Mouse (Mus musculus): ENCODE data around the gene Ccdc148.

Gene Ccdc148

DNA sequence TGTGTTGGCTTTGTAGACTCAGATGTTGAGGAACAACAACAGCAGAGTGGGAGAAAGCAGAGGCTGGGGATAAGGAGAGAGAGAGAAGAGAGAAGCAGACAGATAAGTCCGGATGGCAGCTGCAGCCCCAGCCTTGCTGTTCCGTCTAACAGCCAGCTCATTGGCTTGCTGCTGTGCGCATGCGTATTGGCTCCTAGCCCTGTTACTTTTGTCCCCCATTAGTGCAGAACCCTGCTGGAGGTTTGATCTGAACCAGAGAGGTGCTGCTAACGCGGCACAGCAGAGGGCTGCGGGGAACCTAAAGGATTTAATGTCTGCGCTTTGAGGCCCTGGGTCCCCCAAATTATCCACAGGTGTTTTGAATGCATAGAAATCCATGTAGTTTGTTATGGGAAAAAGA lies 373.8 kb downstream of the Ccdc148 start:
- DNase-seq (ENCODE audit: low spot score in 2 of 2): no peak

DNA sequence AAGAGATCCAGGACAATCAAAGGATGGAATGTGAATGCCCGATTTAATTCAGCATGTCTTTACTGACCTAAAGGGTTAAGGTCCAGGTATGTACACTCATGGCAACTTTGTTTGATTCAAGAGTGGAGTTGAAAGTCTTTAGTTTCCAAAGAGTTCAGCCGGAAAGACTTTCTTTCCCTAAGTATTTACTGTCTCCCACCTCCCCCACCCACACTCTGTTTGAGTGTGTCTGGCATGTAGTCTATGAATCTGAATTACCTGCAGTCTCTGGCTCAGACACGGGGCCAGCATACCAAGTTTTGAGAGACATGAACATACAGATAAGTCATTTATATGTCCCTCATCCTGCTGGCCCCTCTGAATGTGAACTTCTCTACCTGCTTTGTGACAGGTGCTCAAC lies 374.3 kb downstream of the Ccdc148 start:
- no peak for DNase-seq (ENCODE audit: low spot score in 2 of 2)

DNA sequence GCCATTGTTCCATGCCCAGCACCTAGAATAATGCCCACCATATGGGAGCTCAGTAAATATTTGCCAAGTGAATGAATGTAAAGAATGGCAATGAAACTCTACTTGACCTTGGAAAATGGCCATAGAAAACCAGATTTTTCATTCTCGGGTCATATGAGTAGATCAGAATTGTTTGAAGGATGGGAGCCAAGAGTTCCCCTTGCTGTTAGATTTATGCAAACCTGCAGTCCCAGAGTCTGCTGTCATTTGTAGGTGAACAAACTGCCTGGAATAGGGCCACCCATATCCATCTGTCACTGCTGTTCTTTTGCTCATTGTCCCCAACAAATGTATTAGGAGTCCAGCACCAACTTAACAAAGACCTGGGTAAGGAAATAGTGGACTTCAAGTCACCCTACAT lies 377.0 kb downstream of the Ccdc148 start:
- DNase-seq (ENCODE audit: low spot score in 2 of 2): no peak

DNA sequence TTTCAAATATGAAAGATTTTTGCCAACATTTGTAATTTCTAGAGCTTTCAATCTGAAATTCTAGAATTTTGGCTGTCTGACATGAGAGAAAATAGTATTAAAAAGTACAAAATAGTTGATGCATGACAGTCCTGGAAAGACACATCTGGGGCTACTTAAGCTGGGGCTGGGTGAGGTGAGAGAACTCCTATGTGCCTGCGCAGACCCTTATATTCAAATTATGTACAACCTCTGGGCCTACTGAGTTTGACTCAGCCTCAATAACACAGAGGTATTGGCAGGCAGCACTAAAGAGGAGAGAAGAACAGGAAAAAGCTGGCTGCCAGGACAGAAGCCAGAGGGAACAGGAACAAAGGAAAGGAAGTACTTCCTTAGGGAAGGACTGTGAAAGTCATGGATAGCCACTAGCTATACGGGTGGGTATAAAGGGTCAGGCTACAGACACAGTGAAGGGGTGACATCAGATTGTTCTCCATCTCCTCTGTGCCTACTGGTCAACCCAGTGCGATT lies 381.4 kb downstream of the Ccdc148 start:
- DNase-seq (ENCODE audit: low spot score in 2 of 2): no peak

DNA sequence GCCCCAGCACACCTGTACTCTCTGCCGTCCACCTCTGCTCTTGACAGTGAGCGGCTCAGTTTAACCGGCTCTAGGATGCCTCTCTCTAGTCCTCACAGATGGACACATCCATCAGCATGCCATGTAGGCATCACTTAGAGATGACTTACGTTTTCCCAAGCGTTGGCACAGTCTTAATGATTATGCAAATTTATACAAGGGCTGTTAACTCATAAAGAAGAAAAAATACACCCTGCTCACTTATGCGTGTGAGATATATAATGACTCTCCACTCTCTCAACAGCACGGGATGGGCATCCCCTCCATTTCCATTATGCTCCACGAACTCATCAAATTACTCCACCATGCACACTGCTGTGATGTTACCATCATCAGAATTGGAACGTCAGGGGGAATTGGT lies 386.6 kb downstream of the Ccdc148 start:
- DNase-seq (ENCODE audit: low spot score in 2 of 2): no peak
